In the genomic region with DNA sequence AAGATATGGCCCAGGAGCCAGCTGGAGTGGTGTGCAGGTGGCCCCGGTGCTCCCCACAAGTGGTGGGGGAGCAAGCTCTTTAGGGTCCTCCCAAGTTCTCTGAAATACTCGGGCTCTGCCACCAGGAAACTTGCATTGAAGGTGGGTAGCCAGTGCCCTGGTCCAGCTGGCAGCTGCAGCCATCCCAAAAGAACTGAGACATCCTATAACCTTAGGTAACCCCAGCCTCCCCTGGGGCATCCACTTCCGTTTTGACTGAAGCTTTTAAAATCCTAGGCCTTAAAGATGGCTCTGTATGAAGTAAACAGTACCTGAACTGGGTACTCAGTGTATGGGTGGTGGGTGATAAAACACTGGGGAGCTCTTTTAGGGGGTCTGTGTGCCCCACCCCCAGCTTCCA, we compare ENCODE assay signal across 21 mouse cellular contexts. TPM values are rescaled to one million over a fixed set of nuclear protein-coding genes. Genes with fewer than 3 reads are reported as not detected.
A peak's percentile ranks its signal among the peaks of the same experiment; 100 is the strongest.
DNase-seq lines count a peak whose midpoint lies in the region; TF ChIP-seq lines count a peak whose summit lies in the region.
"Had no signal": no experiment of that assay in that cellular context is flagged by ENCODE, and none has a peak within 500 bp of the region (broad histone marks: within the 10 kb centered on the region; RNA-seq: fewer than 3 reads in every experiment).

No protein-coding gene starts in this region.

- H3K27me3 ChIP-seq in thymus, adult 2 months (ENCODE audit: control insufficient read depth, insufficient read depth, low read length): no peaks in the 10 kb centered on the region
- H3K27me3 ChIP-seq in CH12.LX (replicated peaks): no peaks in the 10 kb centered on the region
- peaks cover 5% of the 10 kb centered on the region; the same call in 1 of the 2 replicates for H3K27me3 ChIP-seq in limb, embryonic 10.5 days (ENCODE audit: low read depth, poor library complexity, severe bottlenecking)
- H3K27me3 ChIP-seq: embryonic facial prominence, embryonic 15.5 days; heart, embryonic 12.5 days; hindbrain, embryonic 15.5 days had no signal

- H3K4me3 ChIP-seq in thymus, adult 2 months (ENCODE audit: control insufficient read depth, insufficient read depth, low read length): no peak overlapping the region
- H3K4me3 ChIP-seq in CH12.LX (replicated peaks in 1 of 3; ENCODE audit: low read depth in 2 of 3, low read length in 2 of 3, poor library complexity in 1 of 3): no peak overlapping the region
- H3K4me3 ChIP-seq in limb, embryonic 10.5 days: no peak overlapping the region
- H3K4me3 ChIP-seq: embryonic facial prominence, embryonic 15.5 days; erythroblast, embryonic 14.5 days; forebrain, embryonic 10.5 days; heart, embryonic 12.5 days; hindbrain, embryonic 10.5 days; hindbrain, embryonic 15.5 days had no signal

- TF ChIP-seq EP300 in CH12.LX (IDR thresholded peaks at IDR 0.05; ENCODE audit: low read length): 0 out of 2 replicates have a peak, but pooled peaks have one; percentile 21

- H3K4me2 ChIP-seq in CH12.LX (ENCODE audit: insufficient read depth, low read depth, poor library complexity, severe bottlenecking): no peak overlapping the region
- H3K4me2 ChIP-seq: embryonic facial prominence, embryonic 15.5 days; heart, embryonic 12.5 days; hindbrain, embryonic 15.5 days had no signal

- TF ChIP-seq CTCF in thymus, adult 2 months (IDR thresholded peaks at IDR 0.05; ENCODE audit: borderline replicate concordance, control insufficient read depth, extremely low read depth, insufficient read depth, low read length, poor library complexity): no peak
- no peak for TF ChIP-seq CTCF in CH12.LX (conservative IDR thresholded peaks at IDR 0.05 in 1 of 2, IDR thresholded peaks at IDR 0.05 in 1 of 2; ENCODE audit: low read depth in 2 of 2, low read length in 2 of 2)

- H3K9ac ChIP-seq in CH12.LX (ENCODE audit: insufficient read depth, low read depth): no peak overlapping the region
- H3K9ac ChIP-seq: embryonic facial prominence, embryonic 15.5 days; heart, embryonic 12.5 days; hindbrain, embryonic 15.5 days had no signal

- H3K79me2 ChIP-seq in CH12.LX (replicated peaks; ENCODE audit: control insufficient read depth, extremely low read depth, insufficient read depth, poor library complexity, severe bottlenecking): no peaks in the 10 kb centered on the region

- H3K27ac ChIP-seq in thymus, adult 2 months (ENCODE audit: control insufficient read depth, insufficient read depth, low read length): peak overlapping the region; percentile 55; the same call in 1 of the 2 replicates
- no peak overlapping the region for H3K27ac ChIP-seq in CH12.LX (ENCODE audit: insufficient read depth, low read depth)
- 0 out of 2 replicates have a peak overlapping the region, but pooled peaks have one; percentile 1 for H3K27ac ChIP-seq in limb, embryonic 10.5 days
- H3K27ac ChIP-seq: embryonic facial prominence, embryonic 15.5 days; forebrain, embryonic 10.5 days; hindbrain, embryonic 10.5 days; hindbrain, embryonic 15.5 days had no signal

- no peaks in the 10 kb centered on the region for H3K36me3 ChIP-seq in thymus, adult 2 months (ENCODE audit: control insufficient read depth, insufficient read depth, low read length)
- peaks cover 14 to 22% of the 10 kb centered on the region in 2 experiments for H3K36me3 ChIP-seq in CH12.LX (replicated peaks in 1 of 2; ENCODE audit: control insufficient read depth in 1 of 2, insufficient read depth in 1 of 2, low read length in 1 of 2)
- peaks cover 23% of the 10 kb centered on the region for H3K36me3 ChIP-seq in limb, embryonic 10.5 days

- in situ Hi-C loops in CH12.LX (cut with MboI; ENCODE audit: low pct_ligation_motif_present, low pct_unique_long_range_greater_than_20kb, low sequenced_read_pairs): no loop called here

- dilution Hi-C loops in CH12.LX (cut with MboI; ENCODE audit: extremely low pct_ligation_motif_present, extremely low pct_unique_long_range_greater_than_20kb, low sequenced_read_pairs): no loop called here

- 16% methylated on average over 3 of the region's 3 CpGs for WGBS in thymus, adult 2 months
- 78% methylated on average over 3 of the region's 3 CpGs for WGBS in limb, embryonic 10.5 days

- H3K4me1 ChIP-seq in thymus, adult 2 months (replicated peaks; ENCODE audit: control insufficient read depth, insufficient read depth, low read length): peaks cover 34% of the 10 kb centered on the region
- H3K4me1 ChIP-seq in CH12.LX (ENCODE audit: control insufficient read depth in 1 of 2, insufficient read depth in 2 of 2): peaks cover 8 to 31% of the 10 kb centered on the region in 2 experiments
- peaks cover 19% of the 10 kb centered on the region for H3K4me1 ChIP-seq in limb, embryonic 10.5 days
- H3K4me1 ChIP-seq: forebrain, embryonic 10.5 days; heart, embryonic 12.5 days had no signal

- DNase-seq in thymus, adult 2 months: no peak
- DNase-seq in thymus, postnatal 36 days: no peak
- no peak for DNase-seq in CH12.LX (ENCODE audit: extremely low read depth)
- no peak for DNase-seq in limb, embryonic 10.5 days (ENCODE audit: low spot score)
- peak; percentile 30 for DNase-seq in retina, postnatal 1 day
- DNase-seq in cerebellum, adult 18-20 months: no peak
- DNase-seq in frontal cortex, adult 2 months (ENCODE audit: extremely low spot score in 1 of 2, low spot score in 1 of 2): no peak
- DNase-seq in T-cell, adult 2 months (ENCODE audit: low spot score): no peak
- DNase-seq: adrenal gland, postnatal 25 days; cerebellum, adult 8-10 months; cerebellum, postnatal 14 days; embryo, embryonic 11 days had no signal

- TF ChIP-seq POLR2A in thymus, adult 2 months (IDR thresholded peaks at IDR 0.05; ENCODE audit: control insufficient read depth, extremely low read depth, insufficient read depth, low read length, poor library complexity): no peak
- TF ChIP-seq POLR2A in CH12.LX (IDR thresholded peaks at IDR 0.05; ENCODE audit: low read depth, low read length): no peak

- no peaks in the 10 kb centered on the region for H3K9me3 ChIP-seq in CH12.LX (replicated peaks; ENCODE audit: low read length)
- H3K9me3 ChIP-seq in limb, embryonic 10.5 days (replicated peaks): no peaks in the 10 kb centered on the region
- H3K9me3 ChIP-seq: embryonic facial prominence, embryonic 15.5 days; forebrain, embryonic 10.5 days; hindbrain, embryonic 10.5 days; hindbrain, embryonic 15.5 days had no signal

- no peak for TF ChIP-seq RAD21 in CH12.LX (IDR thresholded peaks at IDR 0.05; ENCODE audit: low read depth, low read length)

TF ChIP-seq in CH12.LX, 34 proteins besides CTCF, POLR2A, EP300 and RAD21:
- TF ChIP-seq TCF12 (IDR thresholded peaks at IDR 0.05; ENCODE audit: low read depth, low read length): 0 out of 2 replicates have a peak, but pooled peaks have one; percentile 16
- TF ChIP-seq ZNF384 (IDR thresholded peaks at IDR 0.05; ENCODE audit: low read depth, low read length): no peak

RNA-seq across cellular contexts. Expression of a gene that starts 4.8 kb away (rescaled TPM):
- polyA plus RNA-seq in thymus, adult 2 months (2012; rRNA removed): 58.6 and 63.7 TPM in 2 replicates
- 8.4 and 8.7 TPM in 2 replicates for total RNA-seq in CH12.LX (2012; rRNA removed)
- total RNA-seq in CH12.LX (2014; rRNA removed): 7.3 and 9.8 TPM in 2 replicates
- 7.9 and 8.1 TPM in 2 replicates for polyA plus RNA-seq in CH12.LX (2012; ENCODE audit: insufficient read length, low read depth)
- not detected in 2 replicates for polyA plus RNA-seq in limb, embryonic 10.5 days (2016; fragmentation: Nextera tagmentation; extraction: Ambion mirVana)
- polyA plus RNA-seq in frontal cortex, adult 2 months (2012; rRNA removed): 0.40 and 1.1 TPM in 2 replicates
- total RNA-seq: MEL had no signal
- polyA plus RNA-seq: embryonic facial prominence, embryonic 11.5 days; erythroblast, embryonic 14.5 days; forebrain, embryonic 10.5 days; forebrain, embryonic 14.5 days; heart, embryonic 12.5 days had no signal

RNA-seq across cellular contexts. Expression of a gene that starts 52.8 kb away (rescaled TPM):
- 68.7 and 70.3 TPM in 2 replicates for polyA plus RNA-seq in thymus, adult 2 months (2012; rRNA removed)
- total RNA-seq in CH12.LX (2012; rRNA removed) (9.8 and 9.9 TPM in 2 replicates), CH12.LX (2014; rRNA removed) (1.2 and 1.6 TPM in 2 replicates)
- polyA plus RNA-seq in CH12.LX (2012; ENCODE audit: insufficient read length, low read depth): 11.0 and 11.8 TPM in 2 replicates
- 1.1 and 2.0 TPM in 2 replicates for polyA plus RNA-seq in limb, embryonic 10.5 days (2016; fragmentation: Nextera tagmentation; extraction: Ambion mirVana)
- 40.4 and 57.2 TPM in 2 replicates for polyA plus RNA-seq in frontal cortex, adult 2 months (2012; rRNA removed)
- total RNA-seq: MEL had no signal
